Mouse (Mus musculus) lung, embryonic 14.5 days (tissue): Measurements from ENCODE around the gene Mab21l1. TPM values are rescaled to one million over a fixed set of nuclear protein-coding genes. Genes with fewer than 3 reads are reported as not detected.

Experiments used
- ATAC-seq: fragments of 200-750 bp; cut with Nextera tagmentation; 2 replicates; pipeline ENCODE4 v1.8.0; 2017; ENCODE audit warnings: mild to moderate bottlenecking, moderate TSS enrichment, moderate library complexity; ENCODE audit not compliant: insufficient read depth
- DNase-seq: peaks from one replicate; pipeline ENCODE4 v3.0.0-alpha.2; 2015
- H3K27ac ChIP-seq: fragments of 300-500 bp; sonication (generic); 2 replicates; pipeline ENCODE4 v1.5.1; 2014; ENCODE audit warnings: low read depth, mild to moderate bottlenecking, moderate library complexity
- H3K27me3 ChIP-seq: fragments of 300-500 bp; sonication (generic); 2 replicates; pipeline ENCODE4 v1.6.1; 2014; ENCODE audit warnings: low read length, control low read depth; ENCODE audit not compliant: insufficient read depth
- H3K36me3 ChIP-seq: fragments of 300-500 bp; sonication (generic); 2 replicates; pipeline ENCODE4 v1.6.1; 2014; ENCODE audit warnings: control low read depth; ENCODE audit not compliant: insufficient read depth
- H3K4me1 ChIP-seq: fragments of 300-500 bp; sonication (generic); 2 replicates; pipeline ENCODE4 v1.6.1; 2014; ENCODE audit warnings: antibody characterized with exemption, control low read depth; ENCODE audit not compliant: insufficient read depth
- H3K4me2 ChIP-seq: fragments of 300-500 bp; sonication (generic); 2 replicates; pipeline ENCODE4 v1.6.1; 2014; ENCODE audit warnings: mild to moderate bottlenecking
- H3K4me3 ChIP-seq: fragments of 300-500 bp; sonication (generic); 2 replicates; pipeline ENCODE4 v1.5.1; 2014; ENCODE audit warnings: low read depth, low read length
- H3K9ac ChIP-seq: fragments of 300-500 bp; sonication (generic); 2 replicates; pipeline ENCODE4 v1.6.1; 2014
- H3K9me3 ChIP-seq: fragments of 300-500 bp; sonication (generic); 2 replicates; pipeline ENCODE4 v1.6.1; 2016; ENCODE audit warnings: low read depth, low read length, control low read depth
- CTCF ChIP-seq: IDR thresholded peaks from 2 replicates; pipeline ENCODE4 v1.5.1; 2016; ENCODE audit warnings: antibody characterized with exemption, low read depth
- WGBS: fragments of 180-500 bp; shearing (Covaris S2); extraction: QIAGEN DNeasy Blood & Tissue Kit; methylation state at CpG from one replicate; pipeline ENCODE4 v1.1.7; 2014; 5-methylcytosine and 5-hydroxymethylcytosine counted together
- polyA plus RNA-seq: library from polyadenylated mRNA; unstranded; fragments of >200 nt; fragmentation: Nextera tagmentation; extraction: Ambion mirVana; gene quantifications from 2 replicates; pipeline ENCODE4 v1.2.1, GENCODE M21; 2014

The Mab21l1 gene
- polyA plus RNA-seq, 1 experiment from 2014 or later = 0.78 TPM

GRCm38 (mm10) chr3:55763591-55763990, 18.7 kb upstream of the Mab21l1 start:
- Histone ChIP-seq H3K27me3 (no peaks in the 10 kb centered on the region), H3K9ac (no peak overlapping the region), H3K27ac (no peak overlapping the region), H3K36me3 (no peaks in the 10 kb centered on the region), H3K4me3 (no peak overlapping the region), H3K4me2 (no peak overlapping the region), H3K4me1 (no peaks in the 10 kb centered on the region), H3K9me3 (no peaks in the 10 kb centered on the region)
- no peak for TF ChIP-seq CTCF
- ATAC-seq (no peak), DNase-seq (no peak)
- WGBS = 61% methylated on average over 8 of the region's 8 CpGs

GRCm38 (mm10) chr3:55768654-55769053, 13.7 kb upstream of the Mab21l1 start:
- ATAC-seq = no peak

DNA sequence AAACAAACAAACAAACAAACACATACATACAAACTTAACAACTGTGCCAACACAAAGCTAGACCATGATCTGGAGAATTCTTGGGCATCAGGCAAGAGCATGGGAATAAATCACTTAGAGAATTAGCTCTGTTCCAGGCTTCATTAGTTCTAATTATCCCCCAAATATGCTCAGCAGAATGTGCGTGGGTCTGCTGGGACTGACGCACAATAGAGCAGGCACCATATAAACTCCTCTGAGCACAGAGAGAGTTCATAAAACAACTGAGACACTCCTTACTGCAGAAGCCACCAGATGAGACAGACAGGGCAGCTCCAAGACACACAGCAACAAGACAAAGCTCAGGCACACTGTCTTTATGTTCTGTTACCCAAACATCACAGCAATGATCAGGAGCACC, 13.0 kb upstream of the Mab21l1 start:
- TF ChIP-seq CTCF = no peak
- DNase-seq = no peak
- H3K27me3 ChIP-seq = no peaks in the 10 kb centered on the region

More at GRCm38 (mm10) chr3:55768654-55769053, 13.7 kb upstream of the Mab21l1 start:
- DNase-seq = no peak
- no peaks in the 10 kb centered on the region for H3K4me1 ChIP-seq
- no peak overlapping the region for H3K4me3 ChIP-seq
- no peaks in the 10 kb centered on the region for H3K27me3 ChIP-seq
- H3K9me3 ChIP-seq = no peaks in the 10 kb centered on the region
- no peak overlapping the region for H3K9ac ChIP-seq
- no peaks in the 10 kb centered on the region for H3K36me3 ChIP-seq
- no peak overlapping the region for H3K4me2 ChIP-seq
- WGBS = 79% methylated on average over 2 of the region's 2 CpGs
- H3K27ac ChIP-seq = no peak overlapping the region
- TF ChIP-seq CTCF = no peak

DNA sequence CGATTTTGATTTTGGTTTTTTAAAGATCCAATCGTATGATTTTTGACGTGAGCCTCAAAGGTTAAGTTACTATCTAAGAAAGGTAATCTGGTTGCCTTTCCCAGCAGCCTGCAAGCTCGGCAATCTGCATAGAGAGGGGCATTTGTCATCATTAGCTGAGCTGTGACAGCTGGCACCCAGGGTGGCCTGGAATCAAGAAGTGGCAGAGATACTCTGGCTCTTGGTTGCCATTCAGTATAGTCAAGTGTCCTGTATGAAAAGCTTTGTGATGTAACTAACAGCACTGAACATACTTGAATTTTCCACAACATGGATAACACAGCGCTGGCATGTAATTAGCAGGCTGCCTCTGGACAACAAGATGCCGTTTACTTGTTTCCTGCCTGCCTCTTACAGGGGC, 8.1 kb upstream of the Mab21l1 start:
- TF ChIP-seq CTCF = no peak
- 49% methylated on average over 6 of the region's 6 CpGs for WGBS
- no peaks in the 10 kb centered on the region for H3K9me3 ChIP-seq
- peaks cover 10% of the 10 kb centered on the region for H3K27me3 ChIP-seq
- H3K4me1 ChIP-seq = no peaks in the 10 kb centered on the region
- DNase-seq (no peak), ATAC-seq (no peak)
- no peak overlapping the region for H3K27ac ChIP-seq
- H3K36me3 ChIP-seq = no peaks in the 10 kb centered on the region
- no peak overlapping the region for H3K4me3 ChIP-seq
- H3K4me2 ChIP-seq = no peak overlapping the region
- no peak overlapping the region for H3K9ac ChIP-seq

More for the DNA sequence above, 13.0 kb upstream of the Mab21l1 start:
- H3K9me3 ChIP-seq = no peaks in the 10 kb centered on the region
- 86% methylated on average over 2 of the region's 2 CpGs for WGBS
- no peak for ATAC-seq
- H3K4me2 ChIP-seq = no peak overlapping the region
- no peak overlapping the region for H3K27ac ChIP-seq
- no peak overlapping the region for H3K9ac ChIP-seq
- no peaks in the 10 kb centered on the region for H3K36me3 ChIP-seq
- H3K4me1 ChIP-seq = no peaks in the 10 kb centered on the region
- H3K4me3 ChIP-seq = no peak overlapping the region

DNA sequence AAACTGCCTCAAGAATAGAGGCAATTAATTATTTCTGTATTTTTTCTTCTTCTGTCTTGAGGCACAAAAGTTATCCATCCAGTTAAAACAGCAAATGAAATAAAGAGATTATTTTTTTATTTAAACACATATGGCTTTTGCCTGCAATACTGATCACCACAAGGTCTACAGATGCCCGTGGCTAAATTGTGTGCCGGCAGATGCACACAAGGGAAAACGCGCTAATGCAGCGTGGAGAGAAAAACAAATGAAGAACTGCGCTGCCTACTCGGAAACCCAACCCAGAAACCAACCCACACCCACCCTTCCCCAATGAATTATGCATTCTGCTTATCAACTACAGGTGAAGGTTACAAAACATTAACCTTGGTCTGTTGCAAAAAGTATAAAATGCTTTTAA, 7.1 kb upstream of the Mab21l1 start:
- Histone ChIP-seq H3K4me2 (no peak overlapping the region), H3K4me1 (no peaks in the 10 kb centered on the region), H3K27ac (no peak overlapping the region), H3K4me3 (no peak overlapping the region), H3K9me3 (no peaks in the 10 kb centered on the region), H3K27me3 (peaks cover 19% of the 10 kb centered on the region), H3K9ac (no peak overlapping the region), H3K36me3 (no peaks in the 10 kb centered on the region)
- no peak for ATAC-seq
- no peak for TF ChIP-seq CTCF
- no peak for DNase-seq
- WGBS = 69% methylated on average over 7 of the region's 7 CpGs

- H3K36me3 ChIP-seq = no peaks in the 10 kb centered on the region
- H3K9me3 ChIP-seq = no peaks in the 10 kb centered on the region
- 82% methylated on average over 6 of the region's 6 CpGs for WGBS
- H3K4me1 ChIP-seq = no peaks in the 10 kb centered on the region
- DNase-seq = no peak
- peaks cover 24% of the 10 kb centered on the region for H3K27me3 ChIP-seq
- no peak overlapping the region for H3K27ac ChIP-seq
- ATAC-seq = no peak
- no peak overlapping the region for H3K4me2 ChIP-seq
- TF ChIP-seq CTCF = no peak
- H3K4me3 ChIP-seq = no peak overlapping the region
- H3K9ac ChIP-seq = no peak overlapping the region
These were observed 6.6 kb upstream of the Mab21l1 start for GRCm38 (mm10) chr3:55775753-55776152.

DNA sequence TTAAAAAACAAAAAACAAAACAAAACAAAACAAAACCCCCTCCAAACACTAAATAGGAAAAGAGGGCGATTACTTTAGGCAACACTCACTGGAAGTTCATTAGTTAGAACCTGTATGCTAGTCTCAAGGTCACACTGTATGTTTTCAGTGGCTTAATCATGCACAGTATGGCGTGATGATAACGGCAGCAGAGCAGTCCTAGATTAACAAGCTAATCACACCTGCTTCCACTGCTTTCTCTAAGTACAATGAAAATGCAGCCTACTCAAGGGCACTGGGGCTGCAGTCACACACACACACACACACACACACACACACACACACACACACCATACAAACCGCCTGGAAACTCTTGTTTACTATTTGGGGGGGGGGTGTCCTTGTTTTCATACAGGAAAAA, 4.8 kb upstream of the Mab21l1 start:
- Histone ChIP-seq H3K9ac (no peak overlapping the region), H3K4me2 (no peak overlapping the region), H3K9me3 (no peaks in the 10 kb centered on the region), H3K27ac (no peak overlapping the region), H3K27me3 (peaks cover 41% of the 10 kb centered on the region), H3K4me3 (no peak overlapping the region), H3K4me1 (no peaks in the 10 kb centered on the region), H3K36me3 (no peaks in the 10 kb centered on the region)
- 59% methylated on average over 4 of the region's 4 CpGs for WGBS
- TF ChIP-seq CTCF = no peak
- DNase-seq (no peak), ATAC-seq (no peak)
